Mouse (Mus musculus) liver, embryonic 16.5 days (tissue): Measurements from ENCODE around the gene Acadl. TPM values are rescaled to one million over a fixed set of nuclear protein-coding genes. Genes with fewer than 3 reads are reported as not detected.

ENCODE experiments used
- ATAC-seq: fragments of 200-750 bp; cut with Nextera tagmentation; 2 replicates; pipeline ENCODE4 v1.8.0; 2017; ENCODE audit warnings: low read depth, mild to moderate bottlenecking, moderate number of reproducible peaks, moderate library complexity
- H3K27ac ChIP-seq: fragments of 300-500 bp; sonication (generic); 2 replicates; pipeline ENCODE4 v1.5.1; 2014; ENCODE audit warnings: mild to moderate bottlenecking, low read length
- H3K27me3 ChIP-seq: fragments of 300-500 bp; sonication (generic); 2 replicates; pipeline ENCODE4 v1.6.1; 2014; ENCODE audit warnings: low read depth, low read length, mixed read lengths; ENCODE audit not compliant: control insufficient read depth, insufficient read depth
- H3K36me3 ChIP-seq: fragments of 300-500 bp; sonication (generic); 2 replicates; pipeline ENCODE4 v1.6.1; 2014; ENCODE audit warnings: mild to moderate bottlenecking; ENCODE audit not compliant: control insufficient read depth, insufficient read depth
- H3K4me1 ChIP-seq: fragments of 300-500 bp; sonication (generic); 2 replicates; pipeline ENCODE4 v1.6.1; 2014; ENCODE audit warnings: low read depth, low read length, mixed read lengths; ENCODE audit not compliant: control insufficient read depth
- H3K4me2 ChIP-seq: fragments of 300-500 bp; sonication (generic); 2 replicates; pipeline ENCODE4 v1.6.1; 2014; ENCODE audit warnings: low read depth, low read length, mixed read lengths
- H3K4me3 ChIP-seq: fragments of 300-500 bp; sonication (generic); 2 replicates; pipeline ENCODE4 v1.5.1; 2014; ENCODE audit warnings: low read depth, mild to moderate bottlenecking, low read length
- H3K9ac ChIP-seq: fragments of 300-500 bp; sonication (generic); 2 replicates; pipeline ENCODE4 v1.6.1; 2014; ENCODE audit warnings: low read depth, low read length
- H3K9me3 ChIP-seq: fragments of 300-500 bp; sonication (generic); replicated peaks from 2 replicates; pipeline ENCODE4 v1.6.1; 2016; ENCODE audit warnings: low read length; ENCODE audit not compliant: control insufficient read depth
- WGBS: fragments of 180-500 bp; shearing (Covaris S2); extraction: QIAGEN DNeasy Blood & Tissue Kit; methylation state at CpG from one replicate; pipeline ENCODE4 v1.1.7; 2014; ENCODE audit not compliant: insufficient replicate concordance; 5-methylcytosine and 5-hydroxymethylcytosine counted together
- polyA plus RNA-seq: library from polyadenylated mRNA; unstranded; fragments of >200 nt; fragmentation: Nextera tagmentation; extraction: Ambion mirVana; gene quantifications from 2 replicates; pipeline ENCODE4 v1.2.1, GENCODE M21; 2015

Acadl gene
- polyA plus RNA-seq, 1 experiment from 2014 or later, result 175 TPM

DNA sequence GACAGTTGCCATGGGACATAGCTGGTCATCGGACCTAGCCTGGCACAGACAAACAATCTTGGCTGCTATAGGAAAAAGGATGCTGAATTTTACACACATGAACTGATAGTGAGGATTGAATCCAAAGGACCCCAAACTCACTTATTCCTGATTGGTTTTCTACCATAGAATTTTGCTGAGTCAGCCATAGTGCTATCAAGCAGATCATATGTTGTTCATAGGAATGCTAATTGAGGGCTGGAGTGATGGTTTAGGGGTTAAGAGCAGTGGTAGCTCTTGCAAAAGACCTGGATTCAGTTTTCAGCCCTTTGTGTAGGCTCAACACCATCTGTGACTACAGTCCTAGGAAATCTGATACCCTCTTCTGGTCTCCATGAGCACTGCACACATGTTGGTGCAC, 24.1 kb upstream of the Acadl start:
- H3K9ac ChIP-seq, result no peak overlapping the region
- H3K9me3 ChIP-seq, result no peaks in the 10 kb centered on the region
- ATAC-seq, result no peak
- no peaks in the 10 kb centered on the region for H3K27me3 ChIP-seq
- H3K36me3 ChIP-seq, result no peaks in the 10 kb centered on the region
- H3K4me2 ChIP-seq, result no peak overlapping the region
- no peak overlapping the region for H3K4me3 ChIP-seq
- WGBS, result 77% methylated on average over 1 of the region's 1 CpGs
- no peaks in the 10 kb centered on the region for H3K4me1 ChIP-seq
- no peak overlapping the region for H3K27ac ChIP-seq

DNA sequence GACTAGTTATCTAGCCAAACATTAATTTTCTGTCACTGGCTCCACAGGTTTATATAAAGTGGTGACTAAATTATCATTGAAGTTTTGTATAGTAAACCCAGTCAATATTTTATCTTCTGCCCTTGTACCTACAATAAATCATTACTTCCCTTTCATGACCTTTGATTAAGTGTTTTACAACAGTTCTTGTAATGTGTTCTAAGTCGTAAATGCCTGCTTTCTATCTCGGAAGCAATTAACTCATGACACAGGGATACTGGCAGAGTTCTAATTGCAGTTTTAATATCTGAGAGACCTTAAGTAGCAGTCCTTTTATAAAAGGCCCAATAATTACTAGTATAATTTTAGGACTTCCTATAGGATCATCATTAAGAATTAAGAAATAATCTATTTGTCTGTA, 17.1 kb upstream of the Acadl start:
- Histone ChIP-seq H3K9ac (no peak overlapping the region), H3K4me1 (no peaks in the 10 kb centered on the region), H3K9me3 (no peaks in the 10 kb centered on the region), H3K27ac (no peak overlapping the region), H3K36me3 (no peaks in the 10 kb centered on the region), H3K27me3 (no peaks in the 10 kb centered on the region), H3K4me2 (no peak overlapping the region), H3K4me3 (no peak overlapping the region)
- ATAC-seq, result no peak
- WGBS, result 61% methylated on average over 2 of the region's 2 CpGs

GRCm38 (mm10) chr1:66874740-66875139, 11.7 kb upstream of the Acadl start:
- no peak overlapping the region for H3K27ac ChIP-seq
- no peaks in the 10 kb centered on the region for H3K9me3 ChIP-seq
- no peak overlapping the region for H3K9ac ChIP-seq
- no peaks in the 10 kb centered on the region for H3K27me3 ChIP-seq
- no peak overlapping the region for H3K4me2 ChIP-seq
- H3K4me1 ChIP-seq, result no peaks in the 10 kb centered on the region; the same call in 1 of the 2 replicates
- WGBS, result 71% methylated on average over 6 of the region's 6 CpGs
- H3K36me3 ChIP-seq, result no peaks in the 10 kb centered on the region
- no peak for ATAC-seq
- no peak overlapping the region for H3K4me3 ChIP-seq

GRCm38 (mm10) chr1:66871591-66871990, 8.5 kb upstream of the Acadl start:
- Histone ChIP-seq H3K4me3 (no peak overlapping the region), H3K27ac (no peak overlapping the region), H3K9me3 (no peaks in the 10 kb centered on the region), H3K36me3 (no peaks in the 10 kb centered on the region), H3K4me2 (no peak overlapping the region), H3K27me3 (no peaks in the 10 kb centered on the region), H3K9ac (no peak overlapping the region), H3K4me1 (no peaks in the 10 kb centered on the region; the same call in 1 of the 2 replicates)
- no peak for ATAC-seq
- 73% methylated on average over 7 of the region's 7 CpGs for WGBS

- WGBS, result 63% methylated on average over 4 of the region's 4 CpGs
- Histone ChIP-seq H3K36me3 (no peaks in the 10 kb centered on the region), H3K27ac (no peak overlapping the region), H3K4me1 (peaks cover 13% of the 10 kb centered on the region), H3K27me3 (no peaks in the 10 kb centered on the region), H3K4me2 (no peak overlapping the region), H3K9ac (no peak overlapping the region), H3K9me3 (no peaks in the 10 kb centered on the region), H3K4me3 (no peak overlapping the region)
- no peak for ATAC-seq
Observed at GRCm38 (mm10) chr1:66865633-66866032, 2.6 kb upstream of the Acadl start.

GRCm38 (mm10) chr1:66863741-66864495, 841 bp upstream of the Acadl start:
- WGBS, result 3% methylated on average over 9 of the region's 9 CpGs
- H3K9ac ChIP-seq, result peak overlapping the region; percentile 92
- H3K4me1 ChIP-seq, result peaks cover 13% of the 10 kb centered on the region
- H3K27me3 ChIP-seq, result no peaks in the 10 kb centered on the region
- peak overlapping the region; percentile 80 for H3K4me2 ChIP-seq
- H3K27ac ChIP-seq, result peak overlapping the region; percentile 34
- no peaks in the 10 kb centered on the region for H3K9me3 ChIP-seq
- peak overlapping the region; percentile 92 for H3K4me3 ChIP-seq
- no peak for ATAC-seq
- H3K36me3 ChIP-seq, result no peaks in the 10 kb centered on the region

DNA sequence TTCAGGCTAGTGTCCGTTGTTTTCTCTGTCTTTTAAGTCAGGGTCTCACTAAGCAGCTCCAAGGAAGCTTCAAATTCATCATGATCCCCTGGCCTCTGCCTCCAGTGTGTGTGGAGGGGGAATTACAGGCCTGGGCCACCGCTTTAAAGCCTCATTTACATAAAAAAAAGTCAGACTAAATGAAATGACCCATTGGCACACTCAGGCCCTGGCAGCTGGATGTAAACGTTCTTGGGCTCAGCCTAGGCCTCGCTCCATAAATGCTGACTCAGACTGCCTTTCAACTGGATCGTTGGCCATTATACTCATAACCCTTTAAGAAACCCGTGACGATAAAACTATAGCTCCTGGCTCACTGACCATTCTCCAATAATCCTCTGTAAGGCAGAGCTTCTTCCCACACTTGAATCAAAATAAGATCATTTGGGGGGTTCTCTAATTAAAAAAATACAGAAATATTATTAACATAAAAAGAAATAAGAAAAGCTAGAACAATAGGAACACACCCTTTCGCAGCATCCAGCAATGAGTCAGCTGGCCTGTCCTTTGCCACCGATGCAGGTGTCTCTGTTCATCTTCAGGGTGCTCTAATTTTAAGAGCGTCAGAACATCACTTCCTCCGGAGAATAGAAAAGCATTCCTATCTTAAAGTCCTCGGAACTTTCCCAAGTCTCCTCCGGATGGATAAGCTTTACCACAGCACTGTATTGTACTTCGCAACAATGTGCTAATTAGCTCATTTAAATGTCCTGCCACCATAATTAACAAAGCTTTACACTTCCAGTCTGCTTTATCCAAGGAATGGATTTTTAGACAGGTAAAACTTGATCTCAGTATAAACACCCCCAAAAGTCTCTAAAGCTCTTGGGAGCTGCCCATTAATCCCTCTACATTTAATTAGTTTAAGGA, 1.1 kb downstream of the Acadl start:
- peaks cover 12% of the 10 kb centered on the region for H3K36me3 ChIP-seq
- H3K27ac ChIP-seq, result peak overlapping the region; percentile 95
- H3K27me3 ChIP-seq, result no peaks in the 10 kb centered on the region
- no peak for ATAC-seq
- H3K4me3 ChIP-seq, result peak overlapping the region; percentile 92
- 36% methylated on average over 14 of the region's 14 CpGs for WGBS
- peak overlapping the region; percentile 80 for H3K4me2 ChIP-seq
- peaks cover 13% of the 10 kb centered on the region for H3K4me1 ChIP-seq
- no peaks in the 10 kb centered on the region for H3K9me3 ChIP-seq
- peak overlapping the region; percentile 92 for H3K9ac ChIP-seq

DNA sequence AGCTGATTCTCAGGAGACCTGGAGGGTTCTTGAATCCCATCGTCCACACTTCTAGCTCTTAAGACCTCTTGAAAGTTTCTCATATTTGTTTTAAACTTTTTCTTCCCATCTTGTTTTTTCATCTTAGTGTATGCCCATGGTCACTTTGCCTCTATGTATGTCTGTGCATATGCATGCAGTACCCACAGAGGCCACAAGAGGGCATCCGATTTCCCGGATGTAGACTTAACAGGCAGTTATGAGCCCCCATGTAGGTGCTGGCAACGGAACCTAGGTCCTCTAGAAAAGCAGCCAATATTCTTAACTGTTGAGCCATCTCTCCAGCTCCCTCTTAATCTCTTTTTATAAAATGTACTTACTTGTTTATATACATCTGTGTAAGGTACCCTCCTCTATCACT, 15.6 kb downstream of the Acadl start:
- peaks cover 50% of the 10 kb centered on the region for H3K36me3 ChIP-seq
- H3K4me3 ChIP-seq, result no peak overlapping the region
- no peaks in the 10 kb centered on the region for H3K4me1 ChIP-seq
- H3K9me3 ChIP-seq, result no peaks in the 10 kb centered on the region
- WGBS, result 79% methylated on average over 4 of the region's 4 CpGs
- H3K27ac ChIP-seq, result no peak overlapping the region
- no peak overlapping the region for H3K4me2 ChIP-seq
- H3K9ac ChIP-seq, result no peak overlapping the region
- H3K27me3 ChIP-seq, result no peaks in the 10 kb centered on the region
- ATAC-seq, result no peak
